Mouse (Mus musculus) spleen, adult 2 months (tissue): ENCODE results near the gene Iqcd.

Source experiments
- CTCF ChIP-seq: fragments of 200-500 bp; IDR thresholded peaks from 2 replicates; pipeline ENCODE4 v1.5.1; 2011; ENCODE audit warnings: mild to moderate bottlenecking, inconsistent platforms; ENCODE audit not compliant: insufficient read depth, insufficient read length, insufficient replicate concordance; ENCODE audit errors: extremely low read depth
- POLR2A ChIP-seq: fragments of 200-500 bp; IDR thresholded peaks from 2 replicates; pipeline ENCODE4 v1.6.1; 2011; ENCODE audit warnings: low read depth, low read length, inconsistent platforms

GRCm38 (mm10) chr5:120643365-120644085, 54.7 kb downstream of the Iqcd start:
- TF ChIP-seq CTCF (no peak), POLR2A (no peak)
